Mouse (Mus musculus) frontal cortex, postnatal 14 days (tissue): Measurements from ENCODE around the gene Gfod2.

ENCODE experiments used
- DNase-seq, 2 experiments: peaks; one replicate each; pipeline ENCODE4 v3.0.0; 2022; ENCODE audit warnings: low spot score in 2 of 2

Gfod2 gene

GRCm38 (mm10) chr8:105768485-105769257, 10.2 kb upstream of the Gfod2 start:
- DNase-seq, result no peak

- DNase-seq, result no peak
Observed at GRCm38 (mm10) chr8:105757796-105758276, 628 bp downstream of the Gfod2 start.

GRCm38 (mm10) chr8:105754688-105755087, 3.8 kb downstream of the Gfod2 start:
- DNase-seq, result no peak

- no peak for DNase-seq
Observed at GRCm38 (mm10) chr8:105753916-105754315, 4.5 kb downstream of the Gfod2 start.

- peak in 1 of 2 experiments; percentile 20 for DNase-seq
Observed at GRCm38 (mm10) chr8:105750606-105751005, 7.9 kb downstream of the Gfod2 start.

- DNase-seq, result no peak
Observed at GRCm38 (mm10) chr8:105743301-105743700, 15.2 kb downstream of the Gfod2 start.

GRCm38 (mm10) chr8:105739216-105739615, 19.2 kb downstream of the Gfod2 start:
- no peak for DNase-seq

- no peak for DNase-seq
Observed at GRCm38 (mm10) chr8:105732186-105732585, 26.3 kb downstream of the Gfod2 start.

- no peak for DNase-seq
Observed at GRCm38 (mm10) chr8:105727397-105728124, 30.9 kb downstream of the Gfod2 start.

GRCm38 (mm10) chr8:105725726-105726125, 32.7 kb downstream of the Gfod2 start:
- DNase-seq, result no peak

- no peak for DNase-seq
Observed at GRCm38 (mm10) chr8:105722861-105723260, 35.6 kb downstream of the Gfod2 start.

GRCm38 (mm10) chr8:105719637-105720036, 38.8 kb downstream of the Gfod2 start:
- no peak for DNase-seq

- DNase-seq, result no peak
Observed at GRCm38 (mm10) chr8:105716302-105716945, 42.0 kb downstream of the Gfod2 start.

- no peak for DNase-seq
Observed at GRCm38 (mm10) chr8:105715042-105715441, 43.4 kb downstream of the Gfod2 start.

- DNase-seq, result peak in 1 of 2 experiments; percentile 78
Observed at GRCm38 (mm10) chr8:105714139-105714538, 44.3 kb downstream of the Gfod2 start.

GRCm38 (mm10) chr8:105712286-105712685, 46.2 kb downstream of the Gfod2 start:
- DNase-seq, result no peak

GRCm38 (mm10) chr8:105709317-105709716, 49.1 kb downstream of the Gfod2 start:
- DNase-seq, result no peak

- DNase-seq, result no peak
Observed at GRCm38 (mm10) chr8:105708675-105709074, 49.8 kb downstream of the Gfod2 start.

- peak; percentile 80 to 85 for DNase-seq
Observed at GRCm38 (mm10) chr8:105707498-105708403, 50.7 kb downstream of the Gfod2 start, which contains the start of the genes 4933405L10Rik and Enkd1. Gene 4933405L10Rik (plus strand): TSS chr8:105707655. Gene Enkd1 (minus strand): TSS chr8:105708210.

- no peak for DNase-seq
Observed at GRCm38 (mm10) chr8:105706426-105706825, 52.0 kb downstream of the Gfod2 start.

- DNase-seq, result no peak
Observed at GRCm38 (mm10) chr8:105704955-105705354, 53.5 kb downstream of the Gfod2 start.
